Mouse (Mus musculus): Measurements from ENCODE around the gene Gm38392. TPM values are rescaled to one million over a fixed set of nuclear protein-coding genes. Genes with fewer than 3 reads are reported as not detected.

The Gm38392 gene
- polyA plus RNA-seq, 1 experiment from 2014 or later, result 0.35 TPM

DNA sequence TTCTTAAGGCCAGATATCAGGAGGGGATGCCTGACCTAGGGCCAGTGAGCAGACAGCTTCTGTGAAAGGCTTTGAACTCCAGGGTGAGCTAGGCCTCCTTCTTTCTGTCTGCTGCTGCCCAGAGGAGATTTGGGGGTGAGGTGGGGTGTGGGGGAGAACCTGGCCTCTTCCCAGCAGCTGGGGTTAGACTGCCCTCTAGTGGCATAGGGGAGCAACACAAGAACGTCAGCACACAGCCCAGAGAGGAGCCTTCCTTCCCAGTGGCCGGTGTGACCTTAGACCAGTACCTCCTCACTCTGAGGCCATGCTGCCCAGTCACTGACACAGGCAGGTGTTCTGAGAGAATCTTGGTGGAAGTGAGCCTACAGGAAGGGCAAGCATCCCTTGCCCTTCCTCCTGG, 42.9 kb downstream of the Gm38392 start:
- WGBS, result 4% methylated on average over 2 of the region's 2 CpGs

DNA sequence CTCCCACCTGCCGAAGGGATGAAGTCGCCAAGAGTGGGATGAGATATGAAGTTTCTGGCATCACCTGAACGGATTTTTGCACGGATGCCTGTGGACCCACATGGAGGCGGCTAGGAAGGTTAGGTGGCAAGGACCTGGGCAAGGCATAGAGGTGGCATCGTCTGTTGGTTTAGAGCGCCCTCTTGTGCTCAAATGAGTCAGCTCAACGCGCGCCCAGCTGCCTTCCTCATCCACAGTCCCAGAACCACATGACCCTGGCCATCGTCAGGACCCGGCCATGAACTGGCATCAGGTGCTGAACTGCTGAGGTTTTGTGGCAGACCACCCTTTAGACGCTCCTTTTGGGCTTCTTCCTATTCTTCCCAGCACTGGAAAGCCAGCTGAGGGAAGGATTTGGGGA, 44.5 kb downstream of the Gm38392 start:
- H3K9me3 ChIP-seq, result no peaks in the 10 kb centered on the region
- ATAC-seq (ENCODE audit: insufficient read depth, low FRiP score, low read depth), result no peak
- peaks cover 62% of the 10 kb centered on the region for H3K27me3 ChIP-seq (replicated peaks)
- H3K36me3 ChIP-seq, result no peaks in the 10 kb centered on the region
- 0 out of 2 replicates have a peak, but pooled peaks cover 4% of the 10 kb centered on the region for H3K4me1 ChIP-seq
- 3% methylated on average over 13 of the region's 13 CpGs for WGBS
- H3K9ac ChIP-seq, result no peak overlapping the region
- no peak overlapping the region for H3K27ac ChIP-seq
- H3K4me3 ChIP-seq (replicated peaks), result no peak overlapping the region
- H3K4me2 ChIP-seq, result no peak overlapping the region

More for the DNA sequence above, 42.9 kb downstream of the Gm38392 start:
- 0 out of 2 replicates have a peak, but pooled peaks cover 4% of the 10 kb centered on the region for H3K4me1 ChIP-seq
- no peak overlapping the region for H3K4me2 ChIP-seq
- H3K9me3 ChIP-seq, result no peaks in the 10 kb centered on the region
- H3K27me3 ChIP-seq (replicated peaks), result peaks cover 48% of the 10 kb centered on the region
- no peak overlapping the region for H3K27ac ChIP-seq
- ATAC-seq (ENCODE audit: insufficient read depth, low FRiP score, low read depth), result no peak
- no peak overlapping the region for H3K9ac ChIP-seq
- H3K36me3 ChIP-seq, result no peaks in the 10 kb centered on the region
- no peak overlapping the region for H3K4me3 ChIP-seq (replicated peaks)

DNA sequence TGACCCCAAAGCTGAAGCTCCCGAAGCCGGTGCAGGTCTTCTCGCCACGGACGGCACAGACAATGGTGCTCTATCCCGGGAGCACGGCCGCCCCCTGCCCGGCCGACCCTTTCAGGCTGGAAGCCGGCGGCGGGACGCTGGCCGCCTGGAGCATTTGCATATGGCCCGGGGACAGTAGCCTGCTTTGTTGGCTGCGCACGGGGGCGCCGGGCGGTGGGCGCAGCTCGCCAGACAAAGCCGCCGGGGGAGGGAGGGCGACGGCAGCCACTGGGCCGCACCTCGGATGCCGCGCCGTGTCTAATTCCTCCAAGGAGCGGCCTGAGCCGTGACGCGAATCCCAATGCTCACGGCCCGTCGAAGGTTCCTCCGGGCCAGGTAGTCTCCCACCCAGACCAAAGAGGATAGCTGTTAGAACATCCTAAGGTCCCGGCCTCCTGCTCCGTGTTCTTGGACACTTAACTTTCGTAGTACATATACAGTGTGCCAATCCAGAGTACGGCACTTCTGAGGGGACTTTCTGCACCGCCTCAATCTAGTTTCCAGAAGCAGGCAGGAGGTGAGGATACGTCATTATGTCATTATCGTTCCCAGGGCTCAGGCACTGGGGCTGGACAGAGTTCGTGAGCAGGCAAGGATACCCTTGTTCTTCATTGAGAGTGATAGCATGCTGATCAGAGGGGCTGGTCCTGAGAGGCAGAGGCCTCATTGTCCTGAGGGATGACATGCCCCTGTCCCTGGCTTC, 45.8 kb downstream of the Gm38392 start:
- ATAC-seq (ENCODE audit: insufficient read depth, low FRiP score, low read depth), result no peak
- Histone ChIP-seq H3K4me2 (peak overlapping the region; percentile 37; the same call in 1 of the 2 replicates), H3K4me1 (0 out of 2 replicates have a peak, but pooled peaks cover 4% of the 10 kb centered on the region), H3K9ac (no peak overlapping the region; the same call in 1 of the 2 replicates), H3K36me3 (no peaks in the 10 kb centered on the region), H3K27me3 (replicated peaks) (peaks cover 75% of the 10 kb centered on the region), H3K9me3 (no peaks in the 10 kb centered on the region), H3K4me3 (replicated peaks) (peak overlapping the region; percentile 9; the same call in 1 of the 2 replicates), H3K27ac (no peak overlapping the region)
- 5% methylated on average over 43 of the region's 48 CpGs for WGBS

DNA sequence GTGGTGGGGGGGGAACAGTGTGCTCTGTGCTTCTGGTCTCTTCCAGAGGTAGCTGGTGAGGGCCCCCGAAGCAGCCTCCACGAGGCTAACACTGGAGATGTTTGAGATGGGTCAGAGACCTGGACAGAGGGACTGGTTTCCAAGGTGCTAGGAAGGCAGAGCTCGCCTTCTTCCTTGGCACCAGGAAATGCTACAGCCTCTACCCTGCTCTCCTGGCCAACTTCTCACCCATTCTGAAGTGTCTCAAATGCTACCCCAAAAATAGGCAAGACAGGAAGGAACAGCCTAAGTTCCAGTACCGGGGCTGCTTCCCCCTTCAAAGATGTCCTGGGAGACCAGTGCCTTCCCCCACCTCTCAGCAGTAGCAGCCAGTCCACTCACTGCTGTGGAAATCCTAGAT, 47.6 kb downstream of the Gm38392 start:
- Histone ChIP-seq H3K9me3 (no peaks in the 10 kb centered on the region), H3K4me1 (0 out of 2 replicates have a peak, but pooled peaks cover 4% of the 10 kb centered on the region), H3K4me2 (no peak overlapping the region), H3K4me3 (replicated peaks) (no peak overlapping the region), H3K27ac (no peak overlapping the region), H3K36me3 (no peaks in the 10 kb centered on the region), H3K27me3 (replicated peaks) (peaks cover 76% of the 10 kb centered on the region), H3K9ac (no peak overlapping the region)
- ATAC-seq (ENCODE audit: insufficient read depth, low FRiP score, low read depth), result no peak
- 53% methylated on average over 4 of the region's 4 CpGs for WGBS

DNA sequence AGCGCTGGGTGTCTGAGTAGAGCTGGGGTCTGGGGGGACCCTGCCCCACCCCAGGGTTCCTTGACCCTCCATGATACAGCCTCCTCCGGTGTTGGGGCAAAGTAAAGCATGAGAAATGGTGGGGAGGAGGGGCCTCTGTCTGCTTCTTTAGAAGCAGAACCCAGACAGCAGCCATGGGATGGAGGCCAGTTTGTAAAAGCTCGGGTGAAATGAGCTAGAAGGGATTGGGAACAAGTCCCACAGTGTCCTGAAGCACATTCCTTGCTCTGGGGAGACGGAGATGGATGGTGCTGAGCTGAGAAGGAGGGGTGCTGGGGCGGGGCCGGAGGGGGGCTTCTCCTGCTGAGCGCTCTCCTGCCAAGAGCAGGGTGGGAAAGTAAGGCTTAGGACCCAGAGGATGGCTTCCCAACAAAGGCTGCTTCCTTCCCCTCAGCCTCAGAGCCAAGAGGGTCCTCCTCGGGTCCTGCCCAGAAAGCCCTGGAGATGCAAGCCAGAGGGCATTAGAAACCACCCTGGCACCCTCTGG, 48.1 kb downstream of the Gm38392 start:
- 0 out of 2 replicates have a peak, but pooled peaks cover 4% of the 10 kb centered on the region for H3K4me1 ChIP-seq
- H3K27me3 ChIP-seq (replicated peaks), result peaks cover 75% of the 10 kb centered on the region
- H3K4me3 ChIP-seq (replicated peaks), result no peak overlapping the region
- H3K27ac ChIP-seq, result no peak overlapping the region
- WGBS, result 41% methylated on average over 8 of the region's 8 CpGs
- ATAC-seq (ENCODE audit: insufficient read depth, low FRiP score, low read depth), result no peak
- no peaks in the 10 kb centered on the region for H3K36me3 ChIP-seq
- H3K9me3 ChIP-seq, result no peaks in the 10 kb centered on the region
- H3K9ac ChIP-seq, result no peak overlapping the region
- no peak overlapping the region for H3K4me2 ChIP-seq

DNA sequence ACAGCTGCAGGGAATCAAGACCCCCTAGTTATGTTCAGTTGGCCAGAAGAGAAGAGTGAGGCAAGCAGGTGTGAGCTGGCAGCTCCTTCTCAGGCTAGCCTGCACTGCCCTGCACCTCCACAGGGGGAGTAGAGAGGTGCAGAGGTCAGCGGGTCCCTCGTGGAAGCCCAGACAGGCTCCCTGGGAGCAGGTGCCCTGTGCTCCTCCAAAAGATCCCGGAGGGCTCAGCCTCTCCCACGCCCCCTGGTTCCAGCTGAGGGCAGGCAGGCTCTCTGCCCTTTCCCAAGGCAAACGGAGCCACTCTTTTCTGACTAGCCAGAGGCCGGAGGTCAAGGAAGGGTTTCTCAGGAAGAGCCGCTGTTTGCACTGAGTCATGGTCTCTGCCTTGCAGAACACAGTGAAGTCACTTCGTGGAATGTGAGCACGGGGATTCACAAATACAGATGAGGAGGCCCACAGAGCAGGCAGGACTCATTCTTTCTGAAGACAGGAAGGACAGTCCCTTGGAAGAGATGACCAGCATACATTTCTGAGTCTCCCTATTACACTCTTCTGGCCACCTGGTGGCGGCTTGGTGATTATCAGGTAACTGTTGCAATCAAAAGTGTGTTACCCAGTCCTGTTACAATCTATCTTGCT, 49.3 kb downstream of the Gm38392 start:
- H3K4me2 ChIP-seq, result peak overlapping the region; percentile 19; the same call in 1 of the 2 replicates
- ATAC-seq (ENCODE audit: insufficient read depth, low FRiP score, low read depth), result no peak

DNA sequence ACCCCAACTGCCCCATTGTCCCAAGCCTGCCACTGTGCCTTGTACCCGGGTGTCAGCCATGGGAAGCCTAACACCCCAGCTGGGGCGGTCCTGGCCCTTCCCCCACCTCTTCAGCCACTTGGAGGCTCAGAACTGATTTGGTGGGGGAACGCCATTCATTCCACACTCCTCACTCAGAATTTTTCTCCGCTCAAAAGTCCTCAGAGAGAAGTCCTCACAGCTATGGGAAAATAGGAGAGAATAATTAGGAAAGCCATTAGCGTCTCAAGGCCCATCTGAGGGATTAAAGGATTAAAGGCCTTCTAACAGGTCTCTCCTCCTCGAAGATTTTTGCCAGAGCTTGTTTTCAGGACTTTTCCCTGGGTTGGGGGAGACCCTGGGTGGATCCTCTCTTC, 49.9 kb downstream of the Gm38392 start:
- Histone ChIP-seq H3K9ac (no peak overlapping the region), H3K27ac (no peak overlapping the region), H3K27me3 (replicated peaks) (peaks cover 59% of the 10 kb centered on the region), H3K4me1 (0 out of 2 replicates have a peak, but pooled peaks cover 4% of the 10 kb centered on the region), H3K4me3 (replicated peaks) (no peak overlapping the region), H3K4me2 (no peak overlapping the region), H3K36me3 (no peaks in the 10 kb centered on the region), H3K9me3 (no peaks in the 10 kb centered on the region)
- 37% methylated on average over 6 of the region's 6 CpGs for WGBS
- no peak for ATAC-seq (ENCODE audit: insufficient read depth, low FRiP score, low read depth)

More for the DNA sequence above, 49.3 kb downstream of the Gm38392 start:
- 9% methylated on average over 10 of the region's 10 CpGs for WGBS
- peaks cover 62% of the 10 kb centered on the region for H3K27me3 ChIP-seq (replicated peaks)
- no peaks in the 10 kb centered on the region for H3K36me3 ChIP-seq
- H3K4me1 ChIP-seq, result 0 out of 2 replicates have a peak, but pooled peaks cover 4% of the 10 kb centered on the region
- no peak overlapping the region for H3K27ac ChIP-seq
- H3K9me3 ChIP-seq, result no peaks in the 10 kb centered on the region
- no peak overlapping the region for H3K4me3 ChIP-seq (replicated peaks)
- H3K9ac ChIP-seq, result no peak overlapping the region

DNA sequence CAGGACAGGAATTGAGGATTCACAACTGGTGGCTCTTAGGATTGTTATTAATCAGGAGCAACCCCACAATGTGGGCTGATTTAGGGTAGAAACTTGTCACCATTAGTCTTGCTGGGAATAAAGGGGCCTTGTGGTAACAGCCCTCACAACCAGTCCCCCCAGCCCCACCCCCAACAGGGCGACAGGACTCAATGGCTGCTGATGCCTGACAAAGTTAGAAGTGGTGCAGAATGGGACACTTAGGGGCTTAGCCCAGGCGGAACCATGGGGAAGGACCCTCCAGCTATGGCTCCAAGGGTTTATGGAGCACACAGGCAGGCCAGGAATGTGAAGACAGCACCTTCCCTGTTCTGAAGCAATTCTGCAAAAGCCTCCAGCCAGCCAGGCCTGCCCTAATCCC, 51.4 kb downstream of the Gm38392 start:
- 74% methylated on average over 2 of the region's 2 CpGs for WGBS
- ATAC-seq (ENCODE audit: insufficient read depth, low FRiP score, low read depth), result no peak
- no peak overlapping the region for H3K27ac ChIP-seq
- H3K4me3 ChIP-seq (replicated peaks), result no peak overlapping the region
- H3K36me3 ChIP-seq, result no peaks in the 10 kb centered on the region
- no peak overlapping the region for H3K4me2 ChIP-seq
- no peaks in the 10 kb centered on the region for H3K4me1 ChIP-seq
- H3K9ac ChIP-seq, result no peak overlapping the region
- no peaks in the 10 kb centered on the region for H3K9me3 ChIP-seq
- H3K27me3 ChIP-seq (replicated peaks), result peaks cover 52% of the 10 kb centered on the region

DNA sequence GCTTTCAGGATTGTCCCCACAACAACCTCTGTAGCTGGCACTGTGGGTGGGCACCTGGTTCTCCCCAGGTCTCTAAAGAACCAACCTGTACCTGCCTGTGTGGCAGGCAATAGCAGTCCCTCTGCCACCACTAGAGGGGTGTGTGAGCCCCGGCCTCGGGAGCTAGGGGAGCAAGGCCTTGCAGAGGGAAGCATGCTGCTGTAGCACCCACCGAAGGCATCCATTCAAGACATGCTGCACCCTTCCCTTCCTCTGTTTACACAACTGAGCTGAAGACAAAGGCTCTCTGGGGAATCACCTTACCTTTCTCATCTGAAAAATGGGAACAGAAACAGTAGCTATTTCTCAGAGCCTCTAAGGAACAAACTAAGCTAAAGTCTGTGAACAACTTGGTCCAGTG, 51.8 kb downstream of the Gm38392 start:
- ATAC-seq (ENCODE audit: insufficient read depth, low FRiP score, low read depth), result no peak
- Histone ChIP-seq H3K9ac (no peak overlapping the region), H3K36me3 (no peaks in the 10 kb centered on the region), H3K4me3 (replicated peaks) (no peak overlapping the region), H3K27ac (no peak overlapping the region), H3K4me1 (no peaks in the 10 kb centered on the region), H3K4me2 (no peak overlapping the region), H3K27me3 (replicated peaks) (peaks cover 52% of the 10 kb centered on the region), H3K9me3 (no peaks in the 10 kb centered on the region)
- 8% methylated on average over 3 of the region's 3 CpGs for WGBS

DNA sequence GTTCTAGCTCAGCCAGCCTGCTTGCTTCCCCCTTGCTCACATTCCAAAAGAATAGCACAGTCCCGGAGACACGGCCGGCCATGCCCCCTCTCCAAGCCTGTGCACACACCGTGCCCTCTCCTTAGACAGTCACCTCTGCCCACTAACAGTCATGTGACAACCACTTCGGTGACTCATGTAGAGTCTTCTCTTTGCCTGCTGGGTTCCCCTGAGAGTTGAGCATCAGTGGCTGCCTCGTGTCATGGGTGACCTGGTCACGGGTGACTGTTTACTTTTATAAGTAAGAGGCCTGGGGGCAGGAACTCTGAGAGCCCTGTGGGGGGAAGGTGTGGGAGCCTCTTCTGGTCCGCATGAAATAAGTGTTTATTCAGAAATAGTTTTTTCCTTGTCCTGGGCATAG, 53.0 kb downstream of the Gm38392 start:
- H3K27me3 ChIP-seq (replicated peaks), result peaks cover 49% of the 10 kb centered on the region
- ATAC-seq (ENCODE audit: insufficient read depth, low FRiP score, low read depth), result no peak

DNA sequence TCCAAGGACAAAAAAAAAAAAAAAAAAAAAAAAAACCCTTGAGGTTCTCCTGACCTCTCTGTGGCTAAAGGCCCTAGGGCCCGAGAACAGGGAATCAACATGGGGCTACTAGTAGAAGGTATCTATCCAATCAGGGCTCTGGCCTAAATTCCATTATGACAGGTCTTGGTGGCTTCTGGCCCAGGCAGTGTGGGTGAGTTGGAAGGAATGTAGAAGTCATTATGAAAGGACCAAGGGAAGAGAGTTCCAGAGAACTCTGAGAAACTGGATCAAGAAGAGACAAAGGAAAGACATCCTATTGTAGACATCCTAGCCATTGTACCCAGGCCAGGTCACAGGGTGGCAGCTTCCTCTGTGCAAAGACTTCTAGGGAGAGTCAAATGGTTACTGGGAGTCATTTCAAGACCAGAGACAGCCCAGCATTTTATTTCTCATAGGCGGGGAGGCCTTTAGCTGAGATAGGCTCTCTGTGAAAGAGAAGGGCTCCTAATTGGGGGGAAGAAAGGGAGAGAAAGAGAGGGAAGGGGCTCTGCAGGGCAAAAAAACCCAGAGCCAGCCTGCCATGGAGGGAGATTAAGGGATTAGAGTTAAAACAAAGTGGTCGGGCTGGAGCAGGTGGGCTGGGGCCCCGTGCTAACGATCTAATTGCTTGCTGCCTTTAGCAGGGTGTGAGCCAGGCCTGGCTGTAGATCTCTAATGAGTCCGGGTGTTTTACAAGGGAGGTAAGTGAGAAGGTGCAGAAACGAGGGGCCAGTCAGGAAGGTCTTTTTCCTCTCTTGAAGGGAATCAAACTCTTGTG, 54.0 kb downstream of the Gm38392 start:
- Histone ChIP-seq H3K4me1 (no peaks in the 10 kb centered on the region), H3K9ac (no peak overlapping the region), H3K36me3 (no peaks in the 10 kb centered on the region), H3K4me2 (no peak overlapping the region), H3K4me3 (replicated peaks) (no peak overlapping the region), H3K27ac (no peak overlapping the region), H3K27me3 (replicated peaks) (peaks cover 43% of the 10 kb centered on the region), H3K9me3 (no peaks in the 10 kb centered on the region)
- no peak for ATAC-seq (ENCODE audit: insufficient read depth, low FRiP score, low read depth)
- 26% methylated on average over 7 of the region's 7 CpGs for WGBS

More for the DNA sequence above, 53.0 kb downstream of the Gm38392 start:
- Histone ChIP-seq H3K4me2 (no peak overlapping the region), H3K9me3 (no peaks in the 10 kb centered on the region), H3K9ac (no peak overlapping the region), H3K27ac (no peak overlapping the region), H3K36me3 (no peaks in the 10 kb centered on the region), H3K4me3 (replicated peaks) (no peak overlapping the region), H3K4me1 (no peaks in the 10 kb centered on the region)
- 47% methylated on average over 8 of the region's 8 CpGs for WGBS
